Comparison of ENCODE assay signal across 8 mouse cellular contexts in the genomic region with DNA sequence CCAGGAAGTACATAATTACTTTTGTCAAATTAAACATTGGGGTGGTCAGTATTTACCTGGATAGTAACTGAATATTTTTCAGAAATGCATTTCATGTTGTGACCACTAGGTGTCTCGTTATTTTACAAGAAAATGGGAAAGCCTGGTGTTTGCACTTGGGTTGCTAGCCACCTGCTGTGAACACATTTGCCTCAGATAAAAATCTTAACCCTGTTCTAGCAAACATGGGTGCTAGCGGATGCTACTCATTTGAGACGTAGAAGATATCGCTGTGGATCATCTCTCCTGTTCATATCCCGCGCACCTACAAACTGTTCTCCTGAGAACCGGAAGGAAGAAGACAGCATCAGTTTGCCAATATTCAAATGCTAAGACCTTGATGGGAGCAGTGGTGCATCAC. TPM values are rescaled to one million over a fixed set of nuclear protein-coding genes. Genes with fewer than 3 reads are reported as not detected.
DNase-seq lines count a peak whose midpoint lies in the region; ATAC-seq lines count a peak whose summit lies in the region.

No protein-coding gene starts in this region.

- H3K9me3 ChIP-seq in hindbrain, embryonic 11.5 days (ENCODE audit: control insufficient read depth, low read length), result no peaks in the 10 kb centered on the region
- no peaks in the 10 kb centered on the region for H3K9me3 ChIP-seq in hindbrain, embryonic 12.5 days (replicated peaks)

- no peaks in the 10 kb centered on the region for H3K36me3 ChIP-seq in hindbrain, embryonic 11.5 days (ENCODE audit: control insufficient read depth, insufficient read depth, low read length)
- no peaks in the 10 kb centered on the region for H3K36me3 ChIP-seq in hindbrain, embryonic 12.5 days

- no peak overlapping the region for H3K27ac ChIP-seq in hindbrain, embryonic 11.5 days (ENCODE audit: low read depth, low read length)
- no peak overlapping the region for H3K27ac ChIP-seq in hindbrain, embryonic 12.5 days

- H3K4me1 ChIP-seq in hindbrain, embryonic 11.5 days (replicated peaks; ENCODE audit: control insufficient read depth, insufficient read depth, low read length), result no peaks in the 10 kb centered on the region
- H3K4me1 ChIP-seq in hindbrain, embryonic 12.5 days, result peaks cover 5% of the 10 kb centered on the region

- no peak overlapping the region for H3K4me2 ChIP-seq in hindbrain, embryonic 11.5 days (replicated peaks; ENCODE audit: low read depth, low read length)
- no peak overlapping the region for H3K4me2 ChIP-seq in hindbrain, embryonic 12.5 days (replicated peaks)

- H3K9ac ChIP-seq in hindbrain, embryonic 11.5 days (ENCODE audit: low read depth, low read length), result no peak overlapping the region
- no peak overlapping the region for H3K9ac ChIP-seq in hindbrain, embryonic 12.5 days

- peak; percentile 51 for DNase-seq in hindbrain, embryonic 11.5 days (ENCODE audit: low spot score)
- DNase-seq in A20 (ENCODE audit: low read depth, low spot score), result peak; percentile 59
- peak; percentile 55 for DNase-seq in adipocyte (ENCODE audit: low spot score)
- peak; percentile 87 for DNase-seq in induced T-regulatory cell, adult 2 months (ENCODE audit: low read depth)
- peak; percentile 27 for DNase-seq in thymus, postnatal 4 days
- DNase-seq in urinary bladder, adult 18-20 months (ENCODE audit: low spot score in 2 of 2), result no peak
- no peak for DNase-seq in ovary, postnatal 10 days (ENCODE audit: low spot score)

- no peak overlapping the region for H3K4me3 ChIP-seq in hindbrain, embryonic 11.5 days (ENCODE audit: low read depth, low read length)
- no peak overlapping the region for H3K4me3 ChIP-seq in hindbrain, embryonic 12.5 days

- H3K27me3 ChIP-seq in hindbrain, embryonic 11.5 days (ENCODE audit: control insufficient read depth, insufficient read depth, low read length), result no peaks in the 10 kb centered on the region
- H3K27me3 ChIP-seq in hindbrain, embryonic 12.5 days, result no peaks in the 10 kb centered on the region

- no peak for ATAC-seq in hindbrain, embryonic 11.5 days (ENCODE audit: low FRiP score)
- ATAC-seq in hindbrain, embryonic 12.5 days (ENCODE audit: low FRiP score), result no peak

- 42% methylated on average over 7 of the region's 7 CpGs for WGBS in hindbrain, embryonic 11.5 days
- 37% methylated on average over 7 of the region's 7 CpGs for WGBS in hindbrain, embryonic 12.5 days

RNA-seq across cellular contexts. Expression of a gene that starts 31.5 kb away (rescaled TPM):
- polyA plus RNA-seq in hindbrain, embryonic 11.5 days (2014; fragmentation: Nextera tagmentation; extraction: Ambion mirVana), result 10.1 and 12.0 TPM in 2 replicates
- polyA plus RNA-seq in hindbrain, embryonic 12.5 days (2016; fragmentation: Nextera tagmentation; extraction: Ambion mirVana), result 10.3 and 12.8 TPM in 2 replicates

RNA-seq across cellular contexts. Expression of a gene that starts 42.1 kb away (rescaled TPM):
- 322 and 331 TPM in 2 replicates for polyA plus RNA-seq in hindbrain, embryonic 11.5 days (2014; fragmentation: Nextera tagmentation; extraction: Ambion mirVana)
- polyA plus RNA-seq in hindbrain, embryonic 12.5 days (2016; fragmentation: Nextera tagmentation; extraction: Ambion mirVana), result 297 and 307 TPM in 2 replicates

Comparison
In these comparisons a context has a peak if more than half of its experiments do, and no peak if none do; other contexts are left out.
1. DNase-seq: peak in hindbrain, embryonic 11.5 days (single experiment), A20 (single experiment), adipocyte (single experiment), induced T-regulatory cell, adult 2 months (single experiment) and thymus, postnatal 4 days (single experiment); none in urinary bladder, adult 18-20 months (0 of 2) and ovary, postnatal 10 days (single experiment).